Mouse (Mus musculus) heart, embryonic 11.5 days (tissue): ENCODE measurements around the gene Slc1a2. TPM values are rescaled to one million over a fixed set of nuclear protein-coding genes. Genes with fewer than 3 reads are reported as not detected.

Experiments
- ATAC-seq: fragments of 200-750 bp; cut with Nextera tagmentation; replicated peaks from 2 replicates; pipeline ENCODE4 v1.8.0; 2017; ENCODE audit warnings: moderate library complexity; ENCODE audit not compliant: insufficient number of reproducible peaks, low FRiP score, low TSS enrichment
- H3K27ac ChIP-seq: fragments of 300-500 bp; sonication (generic); 2 replicates; pipeline ENCODE4 v1.5.1; 2014; ENCODE audit warnings: mild to moderate bottlenecking, low read depth, low read length
- H3K27me3 ChIP-seq: fragments of 300-500 bp; sonication (generic); 2 replicates; pipeline ENCODE4 v1.6.1; 2014; ENCODE audit warnings: mild to moderate bottlenecking, low read length, mixed read lengths; ENCODE audit not compliant: control insufficient read depth, insufficient read depth
- H3K36me3 ChIP-seq: fragments of 300-500 bp; sonication (generic); 2 replicates; pipeline ENCODE4 v1.6.1; 2014; ENCODE audit warnings: mild to moderate bottlenecking, low read length, moderate library complexity, mixed read lengths; ENCODE audit not compliant: control insufficient read depth, insufficient read depth
- H3K4me1 ChIP-seq: fragments of 300-500 bp; sonication (generic); 2 replicates; pipeline ENCODE4 v1.6.1; 2014; ENCODE audit warnings: low read length; ENCODE audit not compliant: control insufficient read depth, insufficient read depth
- H3K4me2 ChIP-seq: fragments of 300-500 bp; sonication (generic); 2 replicates; pipeline ENCODE4 v1.6.1; 2014; ENCODE audit warnings: mild to moderate bottlenecking, moderate library complexity
- H3K4me3 ChIP-seq: fragments of 300-500 bp; sonication (generic); 2 replicates; pipeline ENCODE4 v1.5.1; 2014; ENCODE audit warnings: low read depth, low read length
- H3K9ac ChIP-seq: fragments of 300-500 bp; sonication (generic); 2 replicates; pipeline ENCODE4 v1.6.1; 2014; ENCODE audit warnings: mild to moderate bottlenecking, low read depth, low read length, moderate library complexity
- H3K9me3 ChIP-seq: fragments of 300-500 bp; sonication (generic); replicated peaks from 2 replicates; pipeline ENCODE4 v1.6.1; 2016; ENCODE audit warnings: low read length; ENCODE audit not compliant: control insufficient read depth
- WGBS: fragments of 180-500 bp; shearing (Covaris S2); extraction: QIAGEN DNeasy Blood & Tissue Kit; methylation state at CpG from one replicate; pipeline ENCODE4 v1.1.7; 2014; ENCODE audit not compliant: insufficient replicate concordance; 5-methylcytosine and 5-hydroxymethylcytosine counted together
- polyA plus RNA-seq: library from polyadenylated mRNA; unstranded; fragments of >200 nt; fragmentation: Nextera tagmentation; extraction: Ambion mirVana; gene quantifications from 2 replicates; pipeline ENCODE4 v1.2.1, GENCODE M21; 2014

Gene Slc1a2
- polyA plus RNA-seq, 1 experiment from 2014 or later, result 0.23 TPM

DNA sequence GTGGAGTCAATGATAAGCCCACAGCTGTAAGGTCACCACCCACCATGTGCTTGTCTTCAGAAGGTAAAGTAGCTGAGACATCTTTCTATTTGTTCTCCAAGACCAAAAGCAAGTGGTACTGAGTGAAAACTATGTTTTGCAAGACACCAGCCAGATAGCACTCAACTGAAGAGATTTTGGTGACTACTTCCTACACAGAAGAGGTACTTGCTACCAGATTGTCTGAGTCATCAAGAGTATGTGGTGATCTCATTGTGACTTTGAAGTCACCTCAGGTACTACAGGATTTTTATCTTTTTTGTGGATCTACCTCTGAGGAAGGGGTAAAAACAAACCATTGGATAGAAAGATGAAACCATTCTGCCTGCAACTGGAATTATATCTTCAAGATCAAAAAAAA lies 173.1 kb downstream of the Slc1a2 start:
- no peak overlapping the region for H3K4me2 ChIP-seq
- H3K9me3 ChIP-seq, result no peaks in the 10 kb centered on the region
- no peak for ATAC-seq
- no peaks in the 10 kb centered on the region for H3K36me3 ChIP-seq
- no peak overlapping the region for H3K4me3 ChIP-seq
- no peak overlapping the region for H3K9ac ChIP-seq
- H3K4me1 ChIP-seq, result no peaks in the 10 kb centered on the region
- H3K27ac ChIP-seq, result no peak overlapping the region
- no peaks in the 10 kb centered on the region for H3K27me3 ChIP-seq

DNA sequence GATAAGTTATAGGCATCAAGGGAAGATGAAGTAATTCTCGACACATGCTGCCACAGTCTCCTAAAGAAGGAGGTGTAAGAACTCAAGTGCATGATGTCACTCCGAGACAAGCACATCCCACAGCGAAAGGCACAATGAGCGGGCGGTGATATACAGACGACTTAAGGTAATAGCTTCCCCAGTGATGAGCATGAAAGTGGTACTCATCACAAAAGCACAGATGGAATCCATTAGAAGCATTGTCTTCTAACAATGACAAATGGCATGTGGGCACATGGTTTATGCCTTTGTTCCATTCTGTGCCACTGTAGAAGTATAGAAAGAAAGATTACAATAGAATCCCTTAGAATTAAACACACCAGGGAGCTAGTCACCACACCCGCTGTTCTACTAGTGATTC lies 179.7 kb downstream of the Slc1a2 start:
- H3K27ac ChIP-seq, result no peak overlapping the region
- ATAC-seq, result no peak
- no peak overlapping the region for H3K9ac ChIP-seq
- no peaks in the 10 kb centered on the region for H3K9me3 ChIP-seq
- WGBS, result 86% methylated on average over 7 of the region's 7 CpGs
- no peaks in the 10 kb centered on the region for H3K4me1 ChIP-seq
- no peak overlapping the region for H3K4me3 ChIP-seq
- no peaks in the 10 kb centered on the region for H3K36me3 ChIP-seq
- H3K27me3 ChIP-seq, result no peaks in the 10 kb centered on the region
- no peak overlapping the region for H3K4me2 ChIP-seq

Other genes starting within 250 kb of the Slc1a2 start
- 2.2 and 2.6 TPM in 2 replicates for gene Fjx1, start 206.2 kb upstream of the Slc1a2 start, polyA plus RNA-seq
- gene Pamr1, start 108.6 kb upstream of the Slc1a2 start, polyA plus RNA-seq, result 0.56 and 1.4 TPM in 2 replicates
- 24.8 and 28.8 TPM in 2 replicates for gene Cd44, start 243.0 kb downstream of the Slc1a2 start, polyA plus RNA-seq